Mouse (Mus musculus): ENCODE results near the gene Frmpd2.

GRCm38 (mm10) chr14:33448276-33448675 is 23.2 kb upstream of the Frmpd2 start:
- TF ChIP-seq CTCF (IDR thresholded peaks at IDR 0.05): no peak
- TF ChIP-seq EP300 (IDR thresholded peaks at IDR 0.05): no peak
